Mouse (Mus musculus): Measurements from ENCODE around the gene Nktr.

Nktr gene

GRCm38 (mm10) chr9:121718792-121719318 is at the start of gene Nktr:
TSS of gene Nktr (plus strand) at chr9:121719169.
- DNase-seq (ENCODE audit: low spot score in 2 of 2) = peak; percentile 96 to 98

DNA sequence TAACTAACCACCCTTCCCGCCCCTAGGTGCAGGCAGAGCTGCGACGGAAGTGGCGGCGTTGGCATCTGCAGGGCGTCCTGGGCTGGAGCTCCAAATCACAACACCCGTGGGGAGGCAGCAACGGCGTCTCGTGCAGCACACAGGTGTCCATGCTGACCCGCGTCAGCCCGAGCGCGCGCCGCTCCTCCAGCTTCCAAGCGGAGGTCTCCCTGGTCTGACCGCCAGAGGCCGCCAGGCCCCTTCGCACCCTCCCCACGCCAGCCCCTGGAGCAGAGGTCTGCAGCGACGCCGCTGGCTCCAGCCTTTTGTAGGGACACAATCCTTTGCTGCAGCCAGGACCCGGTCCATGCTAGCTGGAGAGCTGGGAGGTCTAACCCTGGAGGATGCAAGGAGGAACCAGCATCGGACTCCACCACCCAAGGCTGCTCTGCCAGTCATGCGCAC is 49.6 kb upstream of the Nktr start:
- no peak for DNase-seq (ENCODE audit: low spot score in 2 of 2)

GRCm38 (mm10) chr9:121671300-121671699 is 47.7 kb upstream of the Nktr start:
- DNase-seq (ENCODE audit: low spot score in 2 of 2) = no peak

- DNase-seq (ENCODE audit: low spot score in 2 of 2) = no peak
Observed at GRCm38 (mm10) chr9:121672311-121672710, 46.7 kb upstream of the Nktr start.

- DNase-seq (ENCODE audit: low spot score in 2 of 2) = no peak
Observed at GRCm38 (mm10) chr9:121673716-121674115, 45.3 kb upstream of the Nktr start.

- no peak for DNase-seq (ENCODE audit: low spot score in 2 of 2)
Observed at GRCm38 (mm10) chr9:121675011-121675410, 44.0 kb upstream of the Nktr start.

DNA sequence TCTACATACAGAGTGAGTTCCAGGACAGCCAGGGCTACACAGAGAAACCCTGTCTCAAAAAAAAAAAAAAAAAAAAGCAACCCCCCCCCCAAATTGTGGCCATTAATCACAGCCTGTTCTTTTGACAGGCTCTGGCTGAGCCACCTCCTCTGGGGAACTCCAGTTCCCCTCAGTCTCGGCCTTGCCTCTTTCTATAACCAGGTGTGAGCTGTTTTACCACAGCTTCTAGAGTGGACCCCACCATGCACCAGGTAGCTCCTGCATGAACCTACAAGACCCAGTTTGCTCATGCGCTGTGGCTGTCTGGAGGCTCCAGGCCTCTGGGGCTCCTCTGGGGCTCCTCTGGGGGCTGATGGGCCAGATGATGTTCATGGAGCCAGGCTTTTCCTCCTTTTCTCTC is 43.4 kb upstream of the Nktr start:
- no peak for DNase-seq (ENCODE audit: low spot score in 2 of 2)

- DNase-seq (ENCODE audit: low spot score in 2 of 2) = no peak
Observed at GRCm38 (mm10) chr9:121677069-121677468, 41.9 kb upstream of the Nktr start.

DNA sequence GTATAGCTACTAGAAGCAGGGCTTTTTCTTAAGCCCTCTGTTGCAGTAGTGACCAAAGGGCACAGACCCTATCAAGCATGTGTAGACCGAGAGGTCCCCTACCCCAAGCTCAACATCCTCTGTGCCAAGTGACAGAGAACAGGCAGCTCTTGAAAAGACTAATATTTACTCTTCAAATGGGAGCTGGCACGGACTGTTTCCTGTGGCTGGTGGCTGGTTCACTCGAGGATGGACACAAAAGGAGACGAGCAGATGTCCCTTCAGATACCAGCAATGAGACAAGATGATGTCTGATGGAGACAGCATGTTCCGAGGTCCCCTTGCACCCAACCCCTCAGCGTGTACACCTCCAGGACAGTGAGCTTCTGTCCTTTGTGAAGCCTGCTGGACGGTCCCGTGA is 41.5 kb upstream of the Nktr start:
- no peak for DNase-seq (ENCODE audit: low spot score in 2 of 2)

DNA sequence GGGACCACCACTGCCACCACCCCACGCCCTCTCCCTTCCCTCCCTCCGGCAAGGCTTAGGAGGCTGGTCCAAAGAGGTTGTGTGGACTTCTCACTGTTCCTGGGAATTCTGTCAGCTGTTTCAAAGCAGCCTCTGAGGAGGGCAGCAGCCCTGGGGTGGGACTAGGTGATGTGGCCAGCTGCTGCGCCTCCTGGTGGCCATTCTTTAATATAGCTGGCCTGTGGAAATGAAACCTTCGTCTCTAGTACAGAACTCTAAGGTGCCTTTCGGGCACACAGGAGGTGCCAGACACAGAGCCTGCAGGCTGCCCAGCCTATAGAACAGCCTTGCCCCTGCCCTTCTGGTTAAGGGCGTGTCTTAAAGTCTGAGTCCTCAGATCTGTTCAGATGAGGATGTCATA is 39.4 kb upstream of the Nktr start:
- DNase-seq (ENCODE audit: low spot score in 2 of 2) = no peak

- no peak for DNase-seq (ENCODE audit: low spot score in 2 of 2)
Observed at GRCm38 (mm10) chr9:121681191-121681590, 37.8 kb upstream of the Nktr start.

- no peak for DNase-seq (ENCODE audit: low spot score in 2 of 2)
Observed at GRCm38 (mm10) chr9:121682037-121682680, 36.8 kb upstream of the Nktr start.

GRCm38 (mm10) chr9:121684702-121685101 is 34.3 kb upstream of the Nktr start:
- DNase-seq (ENCODE audit: low spot score in 2 of 2) = no peak

- peak; percentile 59 to 66 for DNase-seq (ENCODE audit: low spot score in 2 of 2)
Observed at GRCm38 (mm10) chr9:121690200-121690651, 28.7 kb upstream of the Nktr start.

GRCm38 (mm10) chr9:121690734-121691133 is 28.2 kb upstream of the Nktr start:
- no peak for DNase-seq (ENCODE audit: low spot score in 2 of 2)

GRCm38 (mm10) chr9:121694736-121695135 is 24.2 kb upstream of the Nktr start:
- DNase-seq (ENCODE audit: low spot score in 2 of 2) = no peak

- no peak for DNase-seq (ENCODE audit: low spot score in 2 of 2)
Observed at GRCm38 (mm10) chr9:121696626-121697025, 22.3 kb upstream of the Nktr start.

DNA sequence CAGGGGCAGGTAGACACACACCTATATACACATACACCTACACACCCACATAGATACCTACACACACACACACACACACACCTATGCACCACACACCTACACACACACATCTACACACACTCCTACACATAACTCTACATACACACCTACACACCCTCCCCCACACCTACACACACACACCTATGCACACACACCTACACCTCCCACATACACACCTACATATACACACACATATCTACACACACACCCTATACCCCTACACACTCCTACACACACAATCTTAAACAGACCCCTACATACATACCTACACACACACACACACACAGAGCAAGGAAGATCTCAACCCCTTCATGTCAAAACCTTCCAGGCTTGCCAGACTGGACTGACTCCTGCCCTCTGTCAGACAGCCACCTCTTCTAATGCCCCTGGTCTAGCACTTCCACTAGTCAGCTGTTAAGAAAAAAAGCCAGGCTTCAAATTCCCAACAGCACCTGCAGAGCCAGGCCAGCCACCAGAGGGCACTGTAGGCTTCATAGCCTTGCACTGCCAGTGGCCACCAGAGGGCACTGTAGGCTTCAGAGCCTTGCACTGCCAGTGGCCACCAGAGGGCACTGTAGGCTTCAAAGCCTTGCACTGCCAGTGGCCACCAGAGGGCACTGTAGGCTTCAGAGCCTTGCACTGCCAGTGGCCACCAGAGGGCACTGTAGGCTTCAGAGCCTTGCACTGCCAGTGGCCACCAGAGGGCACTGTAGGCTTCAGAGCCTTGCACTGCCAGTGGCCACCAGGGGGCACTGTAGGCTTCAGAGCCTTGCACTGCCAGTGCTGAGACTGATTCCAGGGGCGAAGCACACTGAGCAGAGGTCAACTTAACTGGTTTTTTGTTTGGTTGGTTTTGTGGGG is 21.6 kb upstream of the Nktr start:
- DNase-seq (ENCODE audit: low spot score in 2 of 2) = no peak

DNA sequence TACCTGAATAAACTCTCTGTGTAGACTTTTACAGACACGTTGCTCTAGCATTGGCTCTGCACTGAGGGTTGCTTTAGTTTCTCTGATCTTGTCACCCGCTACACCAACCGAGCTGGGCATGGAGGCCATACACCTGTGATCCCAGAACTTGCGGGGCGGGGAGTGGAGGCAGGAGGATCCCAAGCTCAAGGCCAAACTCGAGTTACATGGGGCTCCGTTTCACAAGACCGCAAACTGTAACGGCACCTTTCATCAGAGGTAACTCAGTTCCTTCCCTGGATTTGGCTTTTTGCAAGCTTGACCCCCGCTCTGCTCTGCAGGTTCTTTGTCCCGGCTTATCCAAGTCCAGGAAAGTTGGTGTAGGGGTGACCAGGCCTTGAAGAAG is 14.7 kb upstream of the Nktr start:
- no peak for DNase-seq (ENCODE audit: low spot score in 2 of 2)

GRCm38 (mm10) chr9:121704646-121705625 is 14.0 kb upstream of the Nktr start, which contains the start of gene Sec22c:
TSS of gene Sec22c (minus strand) at chr9:121705490.
- peak; percentile 83 to 86 for DNase-seq (ENCODE audit: low spot score in 2 of 2)

DNA sequence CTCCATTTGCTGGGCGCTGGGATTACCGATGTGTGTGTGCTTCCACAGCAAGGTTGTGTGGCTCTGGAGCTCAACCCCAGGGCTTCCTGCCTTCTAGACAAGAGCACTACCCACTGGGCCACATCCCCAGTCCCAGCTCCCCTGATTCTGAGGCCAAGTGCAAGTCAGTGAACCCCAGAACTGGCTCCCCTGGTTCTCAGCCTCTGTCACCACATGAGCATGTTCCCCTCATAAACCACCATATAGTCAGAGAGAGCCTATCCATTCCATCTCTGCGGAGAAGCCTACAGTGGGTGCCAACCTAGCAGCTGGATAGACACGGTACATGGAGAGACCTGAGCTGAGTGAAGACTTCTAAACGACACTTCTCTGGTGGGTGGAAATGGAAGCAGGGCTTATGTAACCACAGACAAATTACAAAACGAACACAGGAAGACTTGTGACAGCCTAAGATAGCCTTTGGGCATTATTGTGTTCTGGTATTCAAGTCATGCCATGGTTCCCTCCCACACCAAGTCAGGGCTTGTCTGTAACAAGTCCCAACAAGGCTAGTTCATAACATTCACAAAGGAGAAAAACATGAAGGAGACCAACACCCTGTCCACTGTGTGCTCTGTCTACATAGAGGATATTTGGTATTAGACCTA is 12.8 kb upstream of the Nktr start:
- no peak for DNase-seq (ENCODE audit: low spot score in 2 of 2)

All from right cerebral cortex, postnatal 36 days (tissue).